Mouse (Mus musculus): ENCODE measurements around the gene Ccdc91. TPM values are rescaled to one million over a fixed set of nuclear protein-coding genes. Genes with fewer than 3 reads are reported as not detected.
A peak's percentile ranks its signal among the peaks of the same experiment; 100 is the strongest.

The Ccdc91 gene
- 34.5 and 35.9 TPM in 2 replicates for polyA plus RNA-seq (2015; fragmentation: Nextera tagmentation; extraction: Ambion mirVana)

DNA sequence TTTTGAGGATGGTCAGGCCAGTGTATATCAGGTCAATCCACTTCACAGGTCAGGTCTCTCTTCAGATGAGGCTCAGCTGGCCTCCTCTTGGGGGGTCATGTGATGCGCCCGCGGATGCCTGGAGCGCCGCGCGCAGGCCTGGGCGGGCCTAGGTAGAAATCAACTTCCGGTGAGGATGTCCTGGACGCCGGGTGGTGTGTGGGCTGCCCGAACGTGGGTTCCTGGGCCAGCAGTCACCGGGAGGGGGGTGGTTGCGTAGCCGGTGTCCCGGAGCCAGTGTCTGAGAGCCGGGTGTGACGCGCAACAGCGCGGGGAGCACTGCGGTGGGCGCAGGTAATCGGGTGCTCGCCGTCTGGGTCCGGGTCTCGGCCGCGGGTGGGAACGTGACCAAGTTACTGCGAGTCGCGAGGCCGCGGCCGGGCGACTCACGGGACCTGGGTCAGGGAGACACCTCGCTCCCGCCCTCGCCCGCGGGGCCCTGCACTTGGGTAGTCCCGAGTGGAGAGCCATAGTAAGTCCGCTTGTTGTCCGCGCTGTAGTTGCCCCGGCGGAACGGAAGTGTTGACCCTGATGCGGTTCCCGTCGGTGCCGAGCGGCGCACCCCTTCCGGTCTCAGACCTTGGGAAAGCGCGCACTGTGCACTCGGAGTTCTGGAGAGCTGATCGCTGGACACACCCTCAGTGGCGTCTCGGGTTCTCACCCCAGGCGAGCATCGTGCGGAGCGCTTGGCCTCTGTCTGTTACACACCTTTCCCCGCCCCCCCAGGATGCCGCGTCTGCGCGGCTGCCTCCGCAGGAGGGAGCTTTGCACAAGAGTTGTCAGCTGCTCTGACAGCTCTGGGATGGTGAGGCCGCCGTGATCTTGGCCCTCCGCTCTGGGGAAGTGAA is at the start of gene Ccdc91:
Gene Ccdc91, plus strand, starts transcription at position 102 of the 887 bp plus-strand sequence.
- Histone ChIP-seq H3K27me3 (replicated peaks; ENCODE audit: control insufficient read depth, insufficient read depth, low read length) (no peaks in the 10 kb centered on the region), H3K4me2 (ENCODE audit: low read length) (peak within 1 kb of the TSS; percentile 92), H3K4me3 (replicated peaks; ENCODE audit: low read length) (peak within 1 kb of the TSS; percentile 82), H3K9me3 (ENCODE audit: control insufficient read depth, low read length) (no peaks in the 10 kb centered on the region), H3K27ac (ENCODE audit: low read length) (peak within 1 kb of the TSS; percentile 65), H3K9ac (replicated peaks; ENCODE audit: low read depth, low read length) (peak within 1 kb of the TSS; percentile 84), H3K36me3 (ENCODE audit: control insufficient read depth, insufficient read depth) (no peaks in the 10 kb centered on the region), H3K4me1 (replicated peaks; ENCODE audit: control insufficient read depth, insufficient read depth, low read length) (peaks cover 6% of the 10 kb centered on the region)
- peak; percentile 96 for ATAC-seq
- WGBS, result under 1% methylated on average over 78 of the region's 78 CpGs

DNA sequence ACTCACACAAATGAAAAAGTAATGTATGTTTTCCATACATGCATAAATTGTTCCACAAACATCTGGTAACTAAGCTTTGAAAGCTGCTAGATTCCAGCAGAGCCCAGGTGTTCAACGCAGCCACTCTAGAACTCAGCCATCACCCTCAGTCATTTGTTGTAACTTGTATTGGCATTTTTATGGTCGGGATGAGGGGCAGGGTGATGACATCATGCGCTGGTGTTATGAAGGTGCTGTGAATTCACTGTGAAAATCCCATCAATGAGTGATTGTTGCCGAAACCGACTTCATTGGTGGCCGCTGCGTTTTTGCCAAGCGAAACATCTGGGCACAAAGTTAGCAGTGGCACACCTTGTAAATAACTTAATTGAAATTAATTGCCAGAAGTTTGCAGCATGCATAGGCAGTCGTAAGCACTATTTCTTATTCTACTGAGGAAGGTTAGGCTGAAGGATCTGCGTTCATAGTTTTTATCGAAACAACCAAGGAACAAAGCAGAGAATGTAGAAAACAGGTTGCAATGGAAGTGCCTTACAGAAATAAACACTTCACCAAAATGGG is 48.6 kb upstream of the Ccdc91 start:
- no peaks in the 10 kb centered on the region for H3K9me3 ChIP-seq (ENCODE audit: control insufficient read depth, low read length)
- H3K27me3 ChIP-seq (replicated peaks; ENCODE audit: control insufficient read depth, insufficient read depth, low read length), result no peaks in the 10 kb centered on the region
- no peak overlapping the region for H3K4me3 ChIP-seq (replicated peaks; ENCODE audit: low read length)
- no peaks in the 10 kb centered on the region for H3K4me1 ChIP-seq (replicated peaks; ENCODE audit: control insufficient read depth, insufficient read depth, low read length)
- H3K4me2 ChIP-seq (ENCODE audit: low read length), result no peak overlapping the region
- no peak overlapping the region for H3K27ac ChIP-seq (ENCODE audit: low read length)
- 92% methylated on average over 11 of the region's 11 CpGs for WGBS
- H3K9ac ChIP-seq (replicated peaks; ENCODE audit: low read depth, low read length), result no peak overlapping the region
- no peak for ATAC-seq
- H3K36me3 ChIP-seq (ENCODE audit: control insufficient read depth, insufficient read depth), result no peaks in the 10 kb centered on the region

DNA sequence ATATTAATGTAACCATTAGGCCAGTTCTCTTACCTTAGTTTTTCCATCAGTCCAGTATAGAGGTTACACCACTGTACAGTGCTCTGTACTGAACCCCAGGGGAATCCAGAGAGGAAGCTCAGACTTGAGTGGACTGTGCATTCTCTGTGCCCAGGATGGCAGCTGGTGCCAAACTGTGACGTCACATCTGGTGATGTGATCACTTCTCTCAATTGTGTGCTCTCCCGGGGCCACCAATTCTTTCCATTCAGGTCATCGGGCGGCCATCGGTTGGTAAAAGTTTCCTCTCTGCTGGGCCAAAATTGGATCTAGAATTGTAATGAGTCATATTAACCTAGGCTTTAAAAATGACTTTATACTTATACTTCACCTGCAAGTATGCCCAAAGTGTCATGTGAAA is 19.9 kb upstream of the Ccdc91 start:
- Histone ChIP-seq H3K9me3 (ENCODE audit: control insufficient read depth, low read length) (no peaks in the 10 kb centered on the region), H3K27ac (ENCODE audit: low read length) (no peak overlapping the region), H3K27me3 (replicated peaks; ENCODE audit: control insufficient read depth, insufficient read depth, low read length) (no peaks in the 10 kb centered on the region), H3K4me3 (replicated peaks; ENCODE audit: low read length) (no peak overlapping the region), H3K4me2 (ENCODE audit: low read length) (no peak overlapping the region), H3K4me1 (replicated peaks; ENCODE audit: control insufficient read depth, insufficient read depth, low read length) (no peaks in the 10 kb centered on the region), H3K36me3 (ENCODE audit: control insufficient read depth, insufficient read depth) (no peaks in the 10 kb centered on the region), H3K9ac (replicated peaks; ENCODE audit: low read depth, low read length) (no peak overlapping the region)
- ATAC-seq, result no peak
- 89% methylated on average over 5 of the region's 5 CpGs for WGBS

DNA sequence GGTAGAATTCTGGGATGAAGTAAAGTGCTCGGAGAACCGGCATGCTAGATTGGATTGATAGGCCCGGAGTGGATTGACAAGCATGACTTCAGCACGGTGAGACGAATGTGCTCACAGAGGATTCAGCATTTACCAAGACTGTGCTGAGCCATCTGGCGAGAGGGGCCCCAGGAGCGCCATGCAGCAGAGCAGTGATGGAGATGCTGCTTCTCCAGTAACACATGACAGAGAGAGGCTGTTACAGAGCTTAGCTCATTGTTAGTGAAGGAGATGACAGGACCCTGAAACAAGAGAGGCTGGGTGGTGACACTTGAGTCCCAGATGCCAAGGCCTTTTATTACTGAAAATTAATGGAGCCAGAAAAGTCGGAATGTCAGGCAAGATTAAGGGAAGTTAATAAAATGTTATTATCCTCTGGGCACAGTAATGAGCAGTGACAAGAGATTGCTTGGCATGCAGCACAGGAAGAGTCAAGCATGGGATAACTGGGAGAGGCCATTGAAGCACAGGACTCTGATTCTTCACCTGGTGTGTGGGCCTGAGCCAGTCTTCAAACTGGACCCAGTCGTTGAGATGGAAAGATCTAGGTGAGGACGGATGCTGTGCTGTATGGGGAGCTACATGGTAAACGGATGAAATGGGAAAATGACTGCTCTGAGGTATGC is 16.9 kb upstream of the Ccdc91 start:
- 89% methylated on average over 11 of the region's 11 CpGs for WGBS
- Histone ChIP-seq H3K9ac (replicated peaks; ENCODE audit: low read depth, low read length) (no peak overlapping the region), H3K4me2 (ENCODE audit: low read length) (no peak overlapping the region), H3K27me3 (replicated peaks; ENCODE audit: control insufficient read depth, insufficient read depth, low read length) (no peaks in the 10 kb centered on the region), H3K36me3 (ENCODE audit: control insufficient read depth, insufficient read depth) (no peaks in the 10 kb centered on the region), H3K4me3 (replicated peaks; ENCODE audit: low read length) (no peak overlapping the region), H3K27ac (ENCODE audit: low read length) (no peak overlapping the region), H3K4me1 (replicated peaks; ENCODE audit: control insufficient read depth, insufficient read depth, low read length) (no peaks in the 10 kb centered on the region), H3K9me3 (ENCODE audit: control insufficient read depth, low read length) (no peaks in the 10 kb centered on the region)
- ATAC-seq, result no peak

DNA sequence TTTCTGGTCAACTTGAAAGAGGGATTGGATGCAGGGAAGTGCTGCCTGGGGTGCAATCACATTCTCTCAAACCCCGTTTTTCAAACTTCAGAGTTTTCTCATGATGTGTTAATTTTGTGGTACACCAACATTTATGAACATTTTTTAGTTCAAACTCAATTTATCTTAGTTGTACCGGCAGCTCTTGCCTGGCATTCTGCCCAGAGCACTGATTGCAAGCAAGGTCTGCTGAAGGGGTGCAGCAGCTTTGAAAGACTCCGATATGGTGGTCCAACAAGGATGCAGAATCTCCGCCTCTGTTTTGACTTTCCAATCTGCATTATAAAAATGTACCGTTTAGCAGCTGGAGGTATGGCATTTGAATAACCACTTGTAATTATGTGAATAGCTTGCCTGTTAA is 5.6 kb upstream of the Ccdc91 start:
- Histone ChIP-seq H3K9me3 (ENCODE audit: control insufficient read depth, low read length) (no peaks in the 10 kb centered on the region), H3K9ac (replicated peaks; ENCODE audit: low read depth, low read length) (no peak overlapping the region), H3K4me3 (replicated peaks; ENCODE audit: low read length) (no peak overlapping the region), H3K4me1 (replicated peaks; ENCODE audit: control insufficient read depth, insufficient read depth, low read length) (no peaks in the 10 kb centered on the region; the same call in 1 of the 2 replicates), H3K4me2 (ENCODE audit: low read length) (no peak overlapping the region), H3K27me3 (replicated peaks; ENCODE audit: control insufficient read depth, insufficient read depth, low read length) (no peaks in the 10 kb centered on the region), H3K36me3 (ENCODE audit: control insufficient read depth, insufficient read depth) (no peaks in the 10 kb centered on the region), H3K27ac (ENCODE audit: low read length) (no peak overlapping the region)
- WGBS, result 55% methylated on average over 5 of the region's 5 CpGs
- ATAC-seq, result no peak

DNA sequence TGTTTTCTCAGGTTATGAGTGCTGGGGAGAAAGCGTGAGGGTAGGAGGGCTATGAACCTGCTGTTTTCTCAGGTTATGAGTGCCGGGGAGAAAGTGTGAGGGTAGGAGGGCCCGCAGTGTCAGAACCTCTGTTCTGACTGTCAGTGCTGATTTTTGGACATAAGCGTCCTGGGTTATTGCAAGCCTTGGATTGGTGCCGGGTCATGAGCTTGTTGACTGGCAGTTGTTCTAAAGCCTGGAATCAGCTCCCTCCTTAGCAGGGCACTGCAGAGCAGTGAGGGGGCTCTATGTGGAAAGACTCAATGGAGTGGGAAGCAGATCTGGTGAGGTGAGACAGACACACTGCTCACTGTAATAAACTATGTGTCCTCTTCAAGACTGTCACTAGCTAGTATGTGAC is 5.5 kb downstream of the Ccdc91 start:
- Histone ChIP-seq H3K27ac (ENCODE audit: low read length) (no peak overlapping the region), H3K4me2 (ENCODE audit: low read length) (no peak overlapping the region), H3K9ac (replicated peaks; ENCODE audit: low read depth, low read length) (no peak overlapping the region), H3K4me3 (replicated peaks; ENCODE audit: low read length) (no peak overlapping the region), H3K4me1 (replicated peaks; ENCODE audit: control insufficient read depth, insufficient read depth, low read length) (peaks cover 6% of the 10 kb centered on the region), H3K36me3 (ENCODE audit: control insufficient read depth, insufficient read depth) (no peaks in the 10 kb centered on the region), H3K27me3 (replicated peaks; ENCODE audit: control insufficient read depth, insufficient read depth, low read length) (no peaks in the 10 kb centered on the region), H3K9me3 (ENCODE audit: control insufficient read depth, low read length) (no peaks in the 10 kb centered on the region)
- WGBS, result 89% methylated on average over 5 of the region's 5 CpGs
- no peak for ATAC-seq

DNA sequence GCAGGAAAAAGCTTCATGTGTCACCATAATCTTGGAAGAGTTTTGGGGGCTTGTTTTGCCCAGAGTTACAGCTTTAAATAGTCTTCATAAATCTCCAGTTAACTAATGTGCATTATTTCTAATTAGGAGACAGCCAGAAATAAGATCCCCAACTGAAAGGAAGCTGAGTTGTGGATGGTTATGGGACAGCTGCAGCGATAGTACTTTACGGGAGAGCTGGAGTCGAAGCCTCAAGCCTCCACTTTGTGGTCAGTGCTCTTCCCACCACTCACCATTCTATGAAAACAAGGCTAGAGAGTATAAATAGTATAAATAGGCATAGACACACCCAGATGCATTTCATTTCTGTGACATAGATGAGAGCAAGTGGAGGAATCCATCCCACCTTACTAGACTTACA is 14.5 kb downstream of the Ccdc91 start:
- no peaks in the 10 kb centered on the region for H3K4me1 ChIP-seq (replicated peaks; ENCODE audit: control insufficient read depth, insufficient read depth, low read length)
- no peak for ATAC-seq
- no peaks in the 10 kb centered on the region for H3K36me3 ChIP-seq (ENCODE audit: control insufficient read depth, insufficient read depth)
- no peaks in the 10 kb centered on the region for H3K9me3 ChIP-seq (ENCODE audit: control insufficient read depth, low read length)
- no peak overlapping the region for H3K4me3 ChIP-seq (replicated peaks; ENCODE audit: low read length)
- no peaks in the 10 kb centered on the region for H3K27me3 ChIP-seq (replicated peaks; ENCODE audit: control insufficient read depth, insufficient read depth, low read length)
- no peak overlapping the region for H3K4me2 ChIP-seq (ENCODE audit: low read length)
- H3K27ac ChIP-seq (ENCODE audit: low read length), result no peak overlapping the region
- no peak overlapping the region for H3K9ac ChIP-seq (replicated peaks; ENCODE audit: low read depth, low read length)
- WGBS, result 99% methylated on average over 3 of the region's 3 CpGs

DNA sequence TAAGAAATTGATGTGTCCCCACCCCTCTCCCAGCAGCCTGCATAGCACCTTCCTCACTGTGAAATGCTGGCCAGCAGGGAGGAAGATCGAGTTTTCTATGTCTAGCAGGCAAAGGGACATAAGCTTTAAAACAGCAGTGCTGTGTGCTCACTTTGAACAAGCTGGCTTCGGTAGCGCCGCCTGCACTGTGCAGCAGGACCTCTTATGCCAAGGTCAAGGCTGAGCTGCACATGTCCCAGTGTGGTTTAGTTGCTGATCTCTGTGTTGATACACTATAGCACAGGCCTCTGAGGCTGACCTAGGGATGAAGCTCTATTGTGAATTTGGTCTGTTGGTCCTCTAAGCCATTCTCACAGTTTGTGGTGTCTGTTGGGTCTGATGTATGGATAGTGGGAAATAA is 16.9 kb downstream of the Ccdc91 start:
- ATAC-seq, result no peak

DNA sequence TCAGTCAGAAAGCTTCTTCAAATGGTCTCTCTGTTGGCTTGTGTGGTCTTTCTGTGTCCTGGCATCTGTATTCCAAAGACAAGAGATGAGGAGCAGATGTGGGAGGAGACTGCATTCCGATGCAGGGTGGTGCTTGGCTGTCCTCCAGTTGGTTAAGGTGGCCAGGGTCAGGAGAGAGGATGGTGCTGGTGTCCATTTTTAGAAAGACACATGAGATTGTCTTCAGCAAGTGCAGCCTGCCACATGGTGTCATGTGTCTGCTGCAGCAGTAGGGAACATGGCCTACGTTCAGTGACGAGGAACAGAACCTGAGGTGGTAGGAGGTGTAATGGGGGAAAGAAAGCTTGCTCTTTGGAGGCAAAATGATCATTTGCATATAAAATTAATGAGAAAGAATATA is 25.8 kb downstream of the Ccdc91 start:
- 92% methylated on average over 3 of the region's 3 CpGs for WGBS
- no peak for ATAC-seq

More for the DNA sequence above, 16.9 kb downstream of the Ccdc91 start:
- Histone ChIP-seq H3K36me3 (ENCODE audit: control insufficient read depth, insufficient read depth) (no peaks in the 10 kb centered on the region), H3K9ac (replicated peaks; ENCODE audit: low read depth, low read length) (no peak overlapping the region), H3K4me3 (replicated peaks; ENCODE audit: low read length) (no peak overlapping the region), H3K4me1 (replicated peaks; ENCODE audit: control insufficient read depth, insufficient read depth, low read length) (no peaks in the 10 kb centered on the region), H3K4me2 (ENCODE audit: low read length) (no peak overlapping the region), H3K27me3 (replicated peaks; ENCODE audit: control insufficient read depth, insufficient read depth, low read length) (no peaks in the 10 kb centered on the region), H3K9me3 (ENCODE audit: control insufficient read depth, low read length) (no peaks in the 10 kb centered on the region), H3K27ac (ENCODE audit: low read length) (no peak overlapping the region)
- WGBS, result 89% methylated on average over 4 of the region's 4 CpGs

More for the DNA sequence above, 25.8 kb downstream of the Ccdc91 start:
- H3K27ac ChIP-seq (ENCODE audit: low read length), result no peak overlapping the region
- no peak overlapping the region for H3K4me3 ChIP-seq (replicated peaks; ENCODE audit: low read length)
- H3K4me2 ChIP-seq (ENCODE audit: low read length), result no peak overlapping the region
- H3K36me3 ChIP-seq (ENCODE audit: control insufficient read depth, insufficient read depth), result no peaks in the 10 kb centered on the region
- H3K9me3 ChIP-seq (ENCODE audit: control insufficient read depth, low read length), result no peaks in the 10 kb centered on the region
- no peak overlapping the region for H3K9ac ChIP-seq (replicated peaks; ENCODE audit: low read depth, low read length)
- no peaks in the 10 kb centered on the region for H3K27me3 ChIP-seq (replicated peaks; ENCODE audit: control insufficient read depth, insufficient read depth, low read length)
- no peaks in the 10 kb centered on the region for H3K4me1 ChIP-seq (replicated peaks; ENCODE audit: control insufficient read depth, insufficient read depth, low read length)
